Mouse (Mus musculus): ENCODE results near the gene Med26. TPM values are rescaled to one million over a fixed set of nuclear protein-coding genes. Genes with fewer than 3 reads are reported as not detected.

Med26 gene
- 18.8 TPM for polyA plus RNA-seq (2017; shearing (Covaris generic))

GRCm38 (mm10) chr8:72547802-72548643, at the start of gene Med26:
Med26 (minus strand) TSS chr8:72548270.

GRCm38 (mm10) chr8:72571611-72572473, 23.8 kb upstream of the Med26 start, which contains the start of gene Tmem38a:
Tmem38a (plus strand) TSS chr8:72572055.

GRCm38 (mm10) chr8:72570633-72571610, 22.9 kb upstream of the Med26 start, which contains the start of gene Smim7:
Smim7 (minus strand) TSS chr8:72571088.

GRCm38 (mm10) chr8:72491680-72492621, 56.1 kb downstream of the Med26 start, which contains the start of gene Slc35e1:
Slc35e1 (minus strand) TSS chr8:72492614.

DNA sequence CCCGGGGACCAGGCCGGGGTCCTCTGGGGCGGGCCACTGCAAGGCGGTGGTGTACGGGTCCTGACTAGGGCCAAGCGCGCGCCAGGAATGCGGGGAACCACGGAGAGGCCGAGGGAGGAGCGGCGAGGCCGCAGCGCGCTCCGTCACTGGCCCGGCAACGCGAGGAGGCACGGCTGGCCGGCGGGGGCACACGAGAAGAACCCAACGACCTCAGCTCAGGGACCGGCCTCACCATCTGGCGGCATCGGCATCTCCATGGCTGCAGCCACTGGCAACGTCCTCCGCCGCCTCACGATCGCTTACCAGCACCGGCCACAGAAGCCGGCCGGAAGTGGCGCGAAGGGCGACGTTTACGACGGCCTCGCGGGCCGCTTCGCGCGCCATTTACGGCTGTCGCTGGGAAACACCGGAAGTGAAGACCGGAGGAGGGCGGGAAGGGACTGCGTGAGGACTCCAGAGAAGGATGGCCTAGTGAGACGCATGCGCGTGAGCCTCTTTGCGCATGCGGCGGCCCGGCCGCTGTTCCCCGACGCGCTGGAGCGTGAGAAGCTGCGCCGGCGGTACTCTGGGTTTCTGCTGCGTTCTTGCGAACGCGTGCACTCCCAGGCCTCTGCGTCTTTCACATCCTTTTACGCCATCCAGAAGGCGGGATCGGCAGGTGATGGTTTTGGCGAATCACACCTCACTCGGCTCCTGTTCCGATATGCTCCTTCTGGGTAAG, 73.1 kb downstream of the Med26 start, which contains the start of gene Cherp:
Gene Cherp (minus strand): TSS at position 401 of the 721 bp plus-strand sequence.

Other genes starting within 250 kb of the Med26 start
- gene Gm10282, start 243.0 kb downstream of the Med26 start, polyA plus RNA-seq (2017; shearing (Covaris generic)), result 3.0 TPM
- 922 TPM for gene Klf2, start 229.2 kb downstream of the Med26 start, polyA plus RNA-seq (2017; shearing (Covaris generic))
- gene Eps15l1, start 126.8 kb downstream of the Med26 start, polyA plus RNA-seq (2017; shearing (Covaris generic)), result 37.0 TPM
- 0.35 TPM for gene Calr3, start 104.4 kb downstream of the Med26 start, polyA plus RNA-seq (2017; shearing (Covaris generic))
- 5.0 TPM for gene 1700030K09Rik, start 104.4 kb downstream of the Med26 start, polyA plus RNA-seq (2017; shearing (Covaris generic))
- gene Cherp, start 73.0 kb downstream of the Med26 start, polyA plus RNA-seq (2017; shearing (Covaris generic)), result 70.8 TPM
- gene Slc35e1, start 55.7 kb downstream of the Med26 start, polyA plus RNA-seq (2017; shearing (Covaris generic)), result 166 TPM
- gene Smim7, start 22.8 kb upstream of the Med26 start, polyA plus RNA-seq (2017; shearing (Covaris generic)), result 74.4 TPM
- gene Tmem38a, start 23.8 kb upstream of the Med26 start, polyA plus RNA-seq (2017; shearing (Covaris generic)), result 0.96 TPM
- gene Nwd1, start 98.4 kb upstream of the Med26 start, polyA plus RNA-seq (2017; shearing (Covaris generic)), result 0.61 TPM
- 178 TPM for gene Sin3b, start 175.0 kb upstream of the Med26 start, polyA plus RNA-seq (2017; shearing (Covaris generic))
- 2.5 TPM for gene F2rl3, start 213.6 kb upstream of the Med26 start, polyA plus RNA-seq (2017; shearing (Covaris generic))